Mouse (Mus musculus): Measurements from ENCODE around the gene Foxl1. TPM values are rescaled to one million over a fixed set of nuclear protein-coding genes. Genes with fewer than 3 reads are reported as not detected.

Gene Foxl1
- total RNA-seq, 1 experiment from 2014 or later: not detected

DNA sequence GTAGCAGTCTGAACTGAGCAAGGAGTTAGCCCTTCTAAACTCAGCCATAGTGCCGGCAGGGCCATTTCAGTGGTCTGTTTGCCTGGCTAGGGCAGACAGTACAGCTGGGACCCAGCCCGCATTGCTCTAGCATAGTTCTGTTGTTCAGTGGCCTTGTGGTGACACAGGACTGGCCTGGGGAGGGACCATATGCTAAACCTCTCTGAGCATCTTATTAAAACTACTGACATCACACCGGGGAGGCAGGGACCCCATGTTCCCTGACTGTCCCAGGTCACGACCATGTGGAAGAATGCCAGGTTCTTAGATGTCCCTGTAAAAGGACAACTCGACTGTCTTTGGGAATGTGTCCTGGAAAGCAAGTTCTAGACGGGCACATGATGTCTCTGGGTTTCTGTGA is 35.6 kb upstream of the Foxl1 start:
- no peak for ATAC-seq (replicated peaks; ENCODE audit: low read depth, poor library complexity, severe bottlenecking)

DNA sequence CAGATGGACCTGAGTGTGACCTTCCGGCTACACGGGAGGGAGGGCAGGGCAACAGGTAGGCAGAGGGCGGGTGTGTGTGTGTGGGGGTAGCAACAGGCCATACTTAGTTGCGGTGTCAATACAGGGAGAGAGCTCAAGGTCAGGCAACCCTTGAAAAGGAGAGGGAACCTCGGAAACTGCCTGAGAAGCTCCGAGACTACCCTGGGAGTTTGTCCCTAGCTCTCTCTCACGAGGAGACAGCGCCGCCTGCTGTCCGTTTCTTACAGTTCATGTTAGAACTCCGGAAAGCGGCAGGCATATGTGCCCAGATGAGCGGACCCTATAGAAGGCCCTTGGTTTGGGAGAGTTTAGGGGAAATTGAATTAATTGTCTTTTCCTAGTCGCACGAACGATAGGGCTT is 35.1 kb upstream of the Foxl1 start:
- ATAC-seq (replicated peaks; ENCODE audit: low read depth, poor library complexity, severe bottlenecking): peak; percentile 76

DNA sequence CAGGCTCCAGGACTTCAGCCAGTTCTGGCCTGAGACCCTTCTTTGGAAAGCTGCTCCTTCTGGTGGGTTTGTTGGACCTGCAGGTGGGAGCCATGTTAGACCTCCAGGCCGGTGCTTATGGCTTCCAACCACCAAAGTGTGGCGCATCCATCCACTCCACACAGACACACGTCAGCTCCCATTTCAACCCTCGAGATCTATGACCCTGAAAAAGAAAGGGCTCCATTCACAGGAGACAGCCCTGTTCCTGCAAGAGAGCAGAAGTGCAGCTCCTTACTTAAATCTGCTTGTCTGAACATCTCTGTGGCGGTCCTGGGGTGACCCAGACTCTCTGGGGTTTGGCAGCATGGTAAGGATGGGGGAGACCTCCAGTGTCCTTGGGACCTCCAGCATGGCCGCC is 34.2 kb upstream of the Foxl1 start:
- ATAC-seq (replicated peaks; ENCODE audit: low read depth, poor library complexity, severe bottlenecking): no peak

DNA sequence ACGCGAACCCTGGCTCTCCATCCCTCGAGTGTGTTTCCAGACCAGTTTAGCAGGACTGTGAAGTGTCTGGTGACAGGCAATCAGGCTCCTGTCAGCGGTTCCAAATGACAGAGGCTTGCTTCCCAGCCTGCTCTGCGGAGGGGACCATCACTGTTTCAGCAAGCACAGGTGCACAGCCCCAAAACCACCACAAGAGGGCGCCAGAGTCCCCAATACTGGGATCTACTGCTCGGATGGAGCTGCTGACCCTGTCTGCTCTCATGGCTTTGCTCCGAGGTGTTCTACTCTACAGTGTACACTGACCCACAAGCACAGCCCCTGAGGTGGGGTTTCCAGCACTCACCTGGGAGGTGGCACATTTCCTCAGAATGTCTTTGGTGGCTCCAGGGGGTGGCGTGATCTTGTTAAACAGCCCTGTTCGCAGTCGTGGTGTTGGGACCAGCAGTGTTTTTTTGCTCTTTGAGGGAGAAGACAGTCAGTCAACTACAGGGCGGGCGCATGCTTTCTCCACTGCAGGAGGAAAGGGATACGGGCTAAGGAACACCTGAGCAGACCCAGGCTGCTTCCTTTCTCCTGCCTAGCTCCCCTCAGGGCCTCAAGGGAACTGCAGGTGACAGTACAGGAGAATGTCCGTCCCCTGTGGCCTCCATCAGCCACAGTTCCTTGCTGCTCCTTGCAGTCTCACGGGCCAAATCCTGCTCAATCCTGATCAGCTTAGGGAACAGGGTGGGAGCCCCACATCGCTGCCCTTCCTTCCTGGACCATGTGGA is 23.5 kb upstream of the Foxl1 start:
- peak; percentile 53; the same call in 1 of the 2 replicates for ATAC-seq (replicated peaks; ENCODE audit: low read depth, poor library complexity, severe bottlenecking)

DNA sequence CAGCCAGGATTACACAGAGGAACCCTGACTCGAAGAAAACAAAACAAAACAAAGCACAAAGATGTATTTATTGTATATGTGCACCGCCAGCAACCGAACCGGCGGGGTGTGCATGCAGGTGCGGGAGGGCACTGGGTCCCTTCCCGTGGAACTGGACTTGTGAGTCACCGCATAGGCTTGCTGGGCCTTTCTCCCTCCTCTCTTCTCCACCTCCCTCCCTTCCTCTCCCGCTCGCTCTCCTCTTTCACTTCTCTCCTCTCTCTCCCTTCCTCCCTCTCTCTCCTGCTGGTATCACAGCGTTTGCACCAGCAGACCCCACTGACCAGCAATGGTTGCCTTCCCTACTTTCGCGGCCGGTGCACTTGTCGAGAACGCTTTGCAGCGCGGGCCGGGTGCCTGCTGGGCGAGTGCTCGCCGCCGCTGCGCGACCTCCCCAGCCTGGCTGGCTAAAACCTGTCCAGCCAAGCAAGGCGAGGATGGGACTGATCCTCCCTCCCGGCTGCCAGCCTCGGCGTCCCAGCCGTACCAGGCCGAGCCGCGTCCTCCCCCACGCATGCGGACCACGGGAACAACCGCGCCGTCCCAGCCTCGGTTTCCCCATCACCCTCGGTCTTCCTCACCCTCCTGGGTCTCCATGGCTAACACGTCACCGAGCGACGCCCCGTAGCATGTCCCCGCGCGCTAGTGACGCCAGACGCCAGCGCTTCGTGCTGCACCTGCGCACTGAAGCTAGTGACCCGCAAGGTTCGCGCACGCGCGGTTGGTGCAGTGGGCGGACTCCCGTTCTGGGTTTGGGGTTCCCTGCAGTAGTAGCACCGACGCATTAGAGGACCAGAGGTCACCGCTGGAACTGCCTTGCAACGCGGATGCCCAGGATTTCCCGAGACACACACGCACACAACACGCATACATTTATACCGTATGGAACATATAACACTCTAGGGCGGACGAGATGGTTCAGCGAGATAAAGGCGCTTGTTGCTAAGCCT is 19.8 kb upstream of the Foxl1 start, which contains the start of gene Mthfsd:
Gene Mthfsd, minus strand, starts transcription at position 725 of the 989 bp plus-strand sequence.
- ATAC-seq (replicated peaks; ENCODE audit: low read depth, poor library complexity, severe bottlenecking): peak; percentile 90

DNA sequence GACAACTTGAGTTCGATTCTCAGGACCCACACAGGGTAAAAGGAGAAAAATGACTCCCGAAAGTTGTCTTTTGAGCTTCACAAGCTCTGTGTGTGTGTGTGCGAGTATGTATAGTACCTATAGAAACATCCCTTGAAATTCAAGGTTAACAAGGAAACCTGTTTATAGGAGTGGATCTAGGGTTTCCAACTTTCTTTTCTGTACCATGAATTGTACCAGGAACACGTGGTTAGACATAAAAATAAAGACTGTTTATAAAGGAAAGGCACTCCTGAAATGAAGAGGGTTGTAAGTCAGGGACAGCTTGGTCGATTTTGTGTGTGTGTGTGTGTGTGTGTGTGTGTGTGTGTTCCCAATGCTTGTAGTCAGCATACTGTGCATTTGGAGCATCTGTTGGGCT is 19.1 kb upstream of the Foxl1 start:
- ATAC-seq (replicated peaks; ENCODE audit: low read depth, poor library complexity, severe bottlenecking): no peak

DNA sequence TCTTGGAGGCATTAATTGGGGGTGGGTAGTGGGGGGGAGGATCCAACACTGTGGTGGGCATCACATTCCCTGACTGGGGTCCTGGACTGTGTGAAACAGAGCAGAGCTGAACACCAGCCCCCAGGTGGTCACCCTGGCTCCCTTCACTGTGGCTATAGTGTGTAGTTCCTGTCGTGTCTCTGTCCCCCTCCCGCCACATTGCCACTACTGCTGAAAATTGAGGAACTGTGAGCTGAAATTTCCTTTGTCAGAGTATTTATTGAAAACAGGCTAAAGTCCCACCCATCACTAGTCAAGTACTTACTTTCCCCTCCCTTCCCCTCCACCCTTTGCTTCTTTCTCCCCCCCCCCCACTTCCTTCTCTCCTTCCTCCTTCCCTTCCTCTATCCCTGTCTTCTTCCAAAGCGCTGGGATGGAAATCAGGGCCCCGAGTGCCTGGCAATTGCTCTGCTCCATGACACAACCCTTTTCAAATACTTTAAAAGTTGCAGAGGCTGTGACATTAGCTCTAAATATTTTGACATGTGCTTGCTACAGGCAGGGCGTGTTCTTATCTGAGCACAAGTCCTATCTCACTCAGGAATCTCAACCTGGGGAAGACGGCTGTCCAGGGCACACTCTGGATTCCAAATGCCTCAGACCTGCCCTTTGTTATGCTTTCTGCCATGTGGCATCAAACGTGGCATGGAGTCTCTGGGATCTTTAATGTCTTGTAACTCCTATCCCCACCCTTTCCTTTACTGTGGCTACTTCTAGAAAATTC is 16.4 kb upstream of the Foxl1 start:
- ATAC-seq (replicated peaks; ENCODE audit: low read depth, poor library complexity, severe bottlenecking): no peak

DNA sequence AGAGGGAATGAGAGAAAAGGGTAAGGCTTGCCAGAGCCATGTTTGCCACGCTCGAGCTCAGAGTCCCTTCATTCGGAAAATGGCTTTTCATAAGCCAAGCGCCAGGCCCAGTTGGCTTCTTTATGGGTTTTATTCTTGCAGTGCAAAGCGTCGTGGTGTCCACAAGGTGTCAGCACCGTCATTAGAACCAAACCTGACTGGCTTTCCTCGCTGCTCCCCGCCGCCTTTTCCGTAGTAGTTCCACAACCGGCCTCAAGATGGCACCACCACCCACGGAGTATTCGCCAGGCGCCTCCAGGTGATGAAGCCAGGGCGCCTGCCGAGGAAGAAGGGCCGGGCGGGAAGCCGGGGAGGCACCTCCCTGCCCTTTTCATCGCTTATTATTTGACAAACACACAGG is 14.5 kb upstream of the Foxl1 start:
- peak; percentile 93 for ATAC-seq (replicated peaks; ENCODE audit: low read depth, poor library complexity, severe bottlenecking)

DNA sequence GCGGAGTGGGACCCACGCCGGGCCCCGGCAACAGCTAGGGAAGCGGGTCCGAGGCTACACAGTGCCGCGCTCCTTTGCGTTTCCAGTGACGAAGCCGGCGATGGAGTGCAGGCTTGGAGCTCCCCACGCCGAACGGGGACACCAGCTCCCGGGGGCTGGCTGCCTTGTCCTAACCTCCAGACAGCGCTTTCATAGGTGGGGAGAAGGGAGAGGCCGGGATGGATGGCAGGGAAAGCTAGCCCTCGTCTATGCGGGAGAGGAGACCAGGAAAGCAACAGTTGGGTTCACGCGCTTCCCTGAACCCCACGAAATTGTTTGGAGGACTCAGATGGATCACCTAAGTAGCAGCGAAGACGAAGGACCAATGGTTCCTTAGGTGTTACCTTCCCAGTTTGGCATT is 12.6 kb upstream of the Foxl1 start:
- ATAC-seq (replicated peaks; ENCODE audit: low read depth, poor library complexity, severe bottlenecking): no peak

DNA sequence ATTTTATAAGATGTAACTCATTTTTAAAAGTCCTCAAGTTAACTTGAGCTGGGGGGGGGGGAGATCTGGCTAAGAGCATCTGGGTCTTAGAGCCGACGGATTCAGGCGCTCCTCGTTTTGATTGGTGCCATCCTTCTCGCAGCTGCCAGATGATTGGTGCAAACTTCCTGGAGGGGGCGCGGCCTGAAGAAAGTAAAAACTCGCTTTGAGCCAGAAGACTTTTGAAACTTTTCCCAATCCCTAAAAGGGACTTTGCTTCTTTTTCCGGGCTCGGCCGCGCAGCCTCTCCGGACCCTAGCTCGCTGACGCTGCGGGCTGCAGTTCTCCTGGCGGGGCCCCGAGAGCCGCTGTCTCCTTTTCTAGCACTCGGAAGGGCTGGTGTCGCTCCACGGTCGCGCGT is 11.8 kb upstream of the Foxl1 start, which contains the start of gene Foxc2:
Gene Foxc2, plus strand, starts transcription at position 224 of the 400 bp plus-strand sequence.
- ATAC-seq (replicated peaks; ENCODE audit: low read depth, poor library complexity, severe bottlenecking): 0 out of 2 replicates have a peak, but pooled peaks have one; percentile 19

DNA sequence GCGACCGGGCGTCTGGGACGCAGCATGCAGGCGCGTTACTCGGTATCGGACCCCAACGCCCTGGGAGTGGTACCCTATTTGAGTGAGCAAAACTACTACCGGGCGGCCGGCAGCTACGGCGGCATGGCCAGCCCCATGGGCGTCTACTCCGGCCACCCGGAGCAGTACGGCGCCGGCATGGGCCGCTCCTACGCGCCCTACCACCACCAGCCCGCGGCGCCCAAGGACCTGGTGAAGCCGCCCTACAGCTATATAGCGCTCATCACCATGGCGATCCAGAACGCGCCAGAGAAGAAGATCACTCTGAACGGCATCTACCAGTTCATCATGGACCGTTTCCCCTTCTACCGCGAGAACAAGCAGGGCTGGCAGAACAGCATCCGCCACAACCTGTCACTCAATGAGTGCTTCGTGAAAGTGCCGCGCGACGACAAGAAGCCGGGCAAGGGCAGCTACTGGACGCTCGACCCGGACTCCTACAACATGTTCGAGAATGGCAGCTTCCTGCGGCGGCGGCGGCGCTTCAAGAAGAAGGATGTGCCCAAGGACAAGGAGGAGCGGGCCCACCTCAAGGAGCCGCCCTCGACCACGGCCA is 11.1 kb upstream of the Foxl1 start:
- ATAC-seq (replicated peaks; ENCODE audit: low read depth, poor library complexity, severe bottlenecking): no peak

DNA sequence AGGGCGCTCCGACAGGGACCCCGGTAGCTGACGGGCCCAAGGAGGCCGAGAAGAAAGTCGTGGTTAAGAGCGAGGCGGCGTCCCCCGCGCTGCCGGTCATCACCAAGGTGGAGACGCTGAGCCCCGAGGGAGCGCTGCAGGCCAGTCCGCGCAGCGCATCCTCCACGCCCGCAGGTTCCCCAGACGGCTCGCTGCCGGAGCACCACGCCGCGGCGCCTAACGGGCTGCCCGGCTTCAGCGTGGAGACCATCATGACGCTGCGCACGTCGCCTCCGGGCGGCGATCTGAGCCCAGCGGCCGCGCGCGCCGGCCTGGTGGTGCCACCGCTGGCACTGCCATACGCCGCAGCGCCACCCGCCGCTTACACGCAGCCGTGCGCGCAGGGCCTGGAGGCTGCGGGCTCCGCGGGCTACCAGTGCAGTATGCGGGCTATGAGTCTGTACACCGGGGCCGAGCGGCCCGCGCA is 10.5 kb upstream of the Foxl1 start:
- ATAC-seq (replicated peaks; ENCODE audit: low read depth, poor library complexity, severe bottlenecking): no peak

DNA sequence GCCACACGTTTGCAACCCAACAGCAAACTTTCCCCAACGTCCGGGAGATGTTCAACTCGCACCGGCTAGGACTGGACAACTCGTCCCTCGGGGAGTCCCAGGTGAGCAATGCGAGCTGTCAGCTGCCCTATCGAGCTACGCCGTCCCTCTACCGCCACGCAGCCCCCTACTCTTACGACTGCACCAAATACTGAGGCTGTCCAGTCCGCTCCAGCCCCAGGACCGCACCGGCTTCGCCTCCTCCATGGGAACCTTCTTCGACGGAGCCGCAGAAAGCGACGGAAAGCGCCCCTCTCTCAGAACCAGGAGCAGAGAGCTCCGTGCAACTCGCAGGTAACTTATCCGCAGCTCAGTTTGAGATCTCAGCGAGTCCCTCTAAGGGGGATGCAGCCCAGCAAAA is 9.8 kb upstream of the Foxl1 start:
- no peak for ATAC-seq (replicated peaks; ENCODE audit: low read depth, poor library complexity, severe bottlenecking)

DNA sequence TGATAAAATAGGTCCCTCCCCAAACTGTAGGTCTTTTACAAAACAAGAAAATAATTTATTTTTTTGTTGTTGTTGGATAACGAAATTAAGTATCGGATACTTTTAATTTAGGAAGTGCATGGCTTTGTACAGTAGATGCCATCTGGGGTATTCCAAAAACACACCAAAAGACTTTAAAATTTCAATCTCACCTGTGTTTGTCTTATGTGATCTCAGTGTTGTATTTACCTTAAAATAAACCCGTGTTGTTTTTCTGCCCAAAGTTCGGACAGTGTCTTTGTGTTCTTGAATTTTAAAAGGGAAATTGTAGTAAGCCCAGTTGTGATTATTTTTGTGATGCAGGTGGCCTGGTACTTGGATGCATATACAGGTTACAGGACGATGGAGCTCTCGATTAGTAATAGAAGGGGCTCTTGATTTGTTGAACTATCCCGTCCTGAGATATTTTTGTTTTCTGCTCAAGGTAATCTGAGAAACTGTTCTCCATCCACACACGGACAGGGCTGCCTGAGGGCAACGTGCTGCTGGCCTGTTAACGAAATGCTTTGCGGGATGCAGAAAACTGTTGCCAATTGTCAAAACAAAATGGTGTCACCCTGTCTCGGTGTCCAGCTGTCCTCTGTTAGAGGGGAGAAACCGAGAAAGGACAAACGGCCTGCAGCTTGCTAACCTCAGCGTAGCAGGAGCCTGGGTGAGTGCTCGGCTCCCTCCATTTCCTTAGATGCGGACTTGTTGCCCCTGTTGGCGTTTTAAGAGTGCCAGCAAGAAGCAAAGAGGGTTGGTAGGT is 8.9 kb upstream of the Foxl1 start:
- ATAC-seq (replicated peaks; ENCODE audit: low read depth, poor library complexity, severe bottlenecking): no peak

DNA sequence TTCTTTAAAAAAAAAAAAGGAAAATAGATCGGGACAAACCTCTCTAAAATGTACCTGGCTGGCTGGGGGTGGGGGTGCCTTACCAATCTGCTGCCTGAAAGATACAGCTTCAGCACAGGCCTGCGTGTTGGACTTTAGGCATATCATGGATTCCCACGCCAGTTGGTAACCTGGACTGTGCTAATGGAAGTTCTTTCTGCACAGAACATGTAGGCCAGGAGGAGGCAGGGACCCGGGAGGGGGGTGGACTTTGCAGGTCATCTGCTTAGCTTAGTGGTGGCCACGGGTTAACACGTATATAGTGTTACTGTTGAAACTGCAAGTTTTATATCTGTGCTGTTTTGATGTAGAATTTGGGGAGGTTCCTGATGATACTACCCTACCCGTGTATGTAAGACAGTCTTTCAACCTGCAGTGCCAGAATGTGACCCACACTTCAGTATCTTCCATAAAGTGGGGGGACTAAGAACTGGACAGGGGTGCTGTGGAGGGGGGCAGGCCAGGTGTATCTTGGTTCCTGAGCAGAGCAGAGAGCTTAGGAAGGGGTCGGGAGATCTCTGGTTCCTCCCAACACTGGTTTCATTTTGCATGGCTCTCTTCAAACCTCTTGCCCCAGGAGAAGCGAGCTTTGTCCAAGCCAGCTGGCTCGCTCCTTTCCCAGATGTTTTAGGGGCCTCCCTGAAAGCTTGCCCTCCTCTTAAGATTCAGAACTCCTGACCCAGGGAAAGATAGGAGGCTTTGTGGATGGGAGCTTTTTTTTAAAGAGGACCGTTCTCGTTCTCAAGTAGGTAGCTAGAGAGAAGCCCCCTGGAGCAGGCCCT is 7.9 kb upstream of the Foxl1 start:
- no peak for ATAC-seq (replicated peaks; ENCODE audit: low read depth, poor library complexity, severe bottlenecking)

DNA sequence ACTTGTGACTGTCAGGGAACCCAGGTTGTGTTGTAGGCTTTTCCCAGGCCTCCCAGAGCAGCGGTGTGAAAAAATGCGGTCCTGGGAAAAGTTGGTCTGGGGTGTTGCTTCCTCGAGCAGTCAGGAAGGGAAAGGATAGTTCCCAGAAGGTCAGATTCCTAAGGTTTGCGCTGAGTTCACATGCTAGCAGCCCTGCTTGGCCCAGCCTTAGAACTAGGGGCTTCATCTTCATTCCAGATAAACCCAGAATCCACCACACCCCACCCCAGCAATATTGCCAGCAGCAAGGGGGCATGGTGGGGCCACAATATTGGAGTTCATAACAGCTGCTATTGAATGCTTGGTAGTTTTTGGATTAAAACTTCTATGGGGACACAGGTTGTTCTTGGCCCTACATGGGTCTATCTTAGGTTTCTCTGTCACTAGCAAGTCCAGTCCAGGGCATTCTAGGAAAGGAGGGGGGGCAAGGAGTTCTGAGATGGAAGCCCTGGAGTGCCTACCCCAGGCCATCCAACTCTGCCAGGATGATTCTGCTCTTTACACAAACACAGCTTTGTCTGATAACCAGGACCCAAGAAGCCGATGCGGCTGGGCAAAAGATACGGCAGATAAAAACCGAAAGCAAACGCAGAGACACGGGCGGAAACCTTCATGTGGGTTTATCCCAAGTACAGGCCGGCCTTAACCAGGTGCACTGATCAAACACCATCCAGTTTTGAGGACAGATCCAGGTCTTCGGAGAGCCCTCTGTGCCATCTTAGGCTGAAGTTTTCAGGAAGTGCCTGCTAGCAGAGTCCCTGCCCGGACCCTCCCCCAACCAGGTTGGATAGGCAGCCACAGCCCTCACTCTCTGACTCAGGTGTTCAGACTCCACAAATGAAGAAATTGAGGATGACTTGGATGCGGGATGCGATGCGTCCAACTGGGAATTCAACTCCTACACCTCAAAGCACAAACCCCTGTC is 7.0 kb upstream of the Foxl1 start:
- peak; percentile 8; the same call in 1 of the 2 replicates for ATAC-seq (replicated peaks; ENCODE audit: low read depth, poor library complexity, severe bottlenecking)

DNA sequence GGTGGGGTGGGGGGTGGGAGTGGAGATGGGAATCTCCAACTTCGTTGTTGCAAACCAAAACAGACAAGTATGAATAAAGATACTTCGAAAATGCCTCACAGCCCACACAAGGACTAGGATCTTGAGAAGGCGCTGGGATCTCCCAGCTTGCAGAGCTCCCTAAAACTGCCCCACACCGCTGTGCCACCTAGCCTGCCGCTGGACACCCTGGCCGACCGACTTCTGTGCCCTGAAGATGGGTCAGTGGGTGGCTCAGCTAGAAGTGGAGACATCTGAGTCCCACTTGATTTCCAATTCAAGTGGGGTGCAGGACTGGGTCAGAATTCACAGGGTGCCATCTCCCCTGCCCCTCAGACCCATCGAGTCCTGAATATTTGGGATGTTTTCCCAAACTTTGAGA is 6.0 kb upstream of the Foxl1 start:
- ATAC-seq (replicated peaks; ENCODE audit: low read depth, poor library complexity, severe bottlenecking): no peak

All from common myeloid progenitor, adult 5-6 weeks (primary cell).